Mouse (Mus musculus) kidney, embryonic 16.5 days (tissue): Measurements from ENCODE around the gene Dyx1c1. TPM values are rescaled to one million over a fixed set of nuclear protein-coding genes. Genes with fewer than 3 reads are reported as not detected.

Source experiments
- ATAC-seq: fragments of 200-750 bp; cut with Nextera tagmentation; 2 replicates; pipeline ENCODE4 v1.8.0; 2017; ENCODE audit warnings: moderate TSS enrichment; ENCODE audit not compliant: low FRiP score, low TSS enrichment
- H3K27ac ChIP-seq: fragments of 300-500 bp; sonication (generic); 2 replicates; pipeline ENCODE4 v1.5.1; 2014; ENCODE audit warnings: low read length
- H3K27me3 ChIP-seq: fragments of 300-500 bp; sonication (generic); 2 replicates; pipeline ENCODE4 v1.6.1; 2014; ENCODE audit warnings: low read length, control low read depth, mixed read lengths; ENCODE audit not compliant: insufficient read depth
- H3K36me3 ChIP-seq: fragments of 300-500 bp; sonication (generic); 2 replicates; pipeline ENCODE4 v1.6.1; 2014; ENCODE audit warnings: low read length, control low read depth, mixed read lengths; ENCODE audit not compliant: insufficient read depth
- H3K4me1 ChIP-seq: fragments of 300-500 bp; sonication (generic); 2 replicates; pipeline ENCODE4 v1.6.1; 2014; ENCODE audit warnings: low read length, control low read depth, mixed read lengths; ENCODE audit not compliant: insufficient read depth
- H3K4me2 ChIP-seq: fragments of 300-500 bp; sonication (generic); replicated peaks from 2 replicates; pipeline ENCODE4 v1.6.1; 2014; ENCODE audit warnings: low read depth, low read length
- H3K4me3 ChIP-seq: fragments of 300-500 bp; sonication (generic); 2 replicates; pipeline ENCODE4 v1.5.1; 2014; ENCODE audit warnings: mild to moderate bottlenecking, low read length
- H3K9ac ChIP-seq: fragments of 300-500 bp; sonication (generic); replicated peaks from 2 replicates; pipeline ENCODE4 v1.6.1; 2014; ENCODE audit warnings: low read length
- H3K9me3 ChIP-seq: fragments of 300-500 bp; sonication (generic); 2 replicates; pipeline ENCODE4 v1.6.1; 2016; ENCODE audit warnings: low read length, control low read depth
- WGBS: fragments of 180-500 bp; shearing (Covaris S2); extraction: QIAGEN DNeasy Blood & Tissue Kit; methylation state at CpG from one replicate; pipeline ENCODE4 v1.1.7; 2014; 5-methylcytosine and 5-hydroxymethylcytosine counted together
- polyA plus RNA-seq: library from polyadenylated mRNA; unstranded; fragments of >200 nt; fragmentation: Nextera tagmentation; extraction: Ambion mirVana; gene quantifications from 2 replicates; pipeline ENCODE4 v1.2.1, GENCODE M21; 2015

Gene Dyx1c1
- polyA plus RNA-seq, 1 experiment from 2014 or later: 1.9 TPM

- H3K4me3 ChIP-seq: no peak overlapping the region
- ATAC-seq: no peak
- H3K4me2 ChIP-seq: no peak overlapping the region
- no peak overlapping the region for H3K9ac ChIP-seq
- H3K4me1 ChIP-seq: no peaks in the 10 kb centered on the region
- H3K27ac ChIP-seq: no peak overlapping the region
- no peaks in the 10 kb centered on the region for H3K27me3 ChIP-seq
- H3K36me3 ChIP-seq: 0 out of 2 replicates have a peak, but pooled peaks cover 3% of the 10 kb centered on the region
- 0 out of 2 replicates have a peak, but pooled peaks cover 3% of the 10 kb centered on the region for H3K9me3 ChIP-seq
- WGBS: 74% methylated on average over 7 of the region's 7 CpGs
Measured at GRCm38 (mm10) chr9:72969874-72970273, 11.3 kb downstream of the Dyx1c1 start.

DNA sequence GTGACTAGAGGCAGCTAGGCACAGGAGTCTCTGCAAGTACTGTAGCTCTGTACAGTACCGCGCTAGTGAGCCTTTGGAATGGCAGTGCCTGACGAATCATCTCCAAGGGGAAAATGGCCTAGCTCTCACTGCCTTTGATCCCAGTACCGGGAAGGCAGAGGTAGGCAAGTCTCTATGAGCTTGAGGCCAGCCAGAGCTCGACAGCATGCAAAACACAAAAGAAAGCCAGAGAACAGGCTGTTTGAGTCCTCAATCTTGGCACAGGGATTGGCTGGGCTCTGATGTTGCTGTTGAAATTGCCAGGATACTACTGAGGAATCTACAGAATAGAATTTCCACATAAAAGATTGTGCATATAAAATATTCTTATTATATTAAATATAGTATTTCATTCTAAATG is 13.8 kb downstream of the Dyx1c1 start:
- WGBS: 83% methylated on average over 5 of the region's 5 CpGs
- no peak for ATAC-seq
- no peak overlapping the region for H3K9ac ChIP-seq
- H3K36me3 ChIP-seq: 0 out of 2 replicates have a peak, but pooled peaks cover 3% of the 10 kb centered on the region
- H3K27ac ChIP-seq: no peak overlapping the region
- H3K4me2 ChIP-seq: no peak overlapping the region
- H3K27me3 ChIP-seq: no peaks in the 10 kb centered on the region
- no peak overlapping the region for H3K4me3 ChIP-seq
- H3K9me3 ChIP-seq: 0 out of 2 replicates have a peak, but pooled peaks cover 3% of the 10 kb centered on the region
- no peaks in the 10 kb centered on the region for H3K4me1 ChIP-seq

GRCm38 (mm10) chr9:72972984-72973383 is 14.4 kb downstream of the Dyx1c1 start:
- Histone ChIP-seq H3K27me3 (no peaks in the 10 kb centered on the region), H3K4me2 (no peak overlapping the region), H3K27ac (no peak overlapping the region), H3K4me3 (no peak overlapping the region), H3K9me3 (0 out of 2 replicates have a peak, but pooled peaks cover 3% of the 10 kb centered on the region), H3K36me3 (0 out of 2 replicates have a peak, but pooled peaks cover 3% of the 10 kb centered on the region), H3K4me1 (no peaks in the 10 kb centered on the region), H3K9ac (no peak overlapping the region)
- no peak for ATAC-seq

GRCm38 (mm10) chr9:72974734-72975133 is 16.1 kb downstream of the Dyx1c1 start:
- 92% methylated on average over 5 of the region's 5 CpGs for WGBS
- 0 out of 2 replicates have a peak, but pooled peaks cover 3% of the 10 kb centered on the region for H3K36me3 ChIP-seq
- H3K9me3 ChIP-seq: 0 out of 2 replicates have a peak, but pooled peaks cover 3% of the 10 kb centered on the region
- H3K4me3 ChIP-seq: no peak overlapping the region
- H3K4me2 ChIP-seq: no peak overlapping the region
- H3K9ac ChIP-seq: no peak overlapping the region
- no peak overlapping the region for H3K27ac ChIP-seq
- no peaks in the 10 kb centered on the region for H3K27me3 ChIP-seq
- H3K4me1 ChIP-seq: no peaks in the 10 kb centered on the region
- no peak for ATAC-seq

DNA sequence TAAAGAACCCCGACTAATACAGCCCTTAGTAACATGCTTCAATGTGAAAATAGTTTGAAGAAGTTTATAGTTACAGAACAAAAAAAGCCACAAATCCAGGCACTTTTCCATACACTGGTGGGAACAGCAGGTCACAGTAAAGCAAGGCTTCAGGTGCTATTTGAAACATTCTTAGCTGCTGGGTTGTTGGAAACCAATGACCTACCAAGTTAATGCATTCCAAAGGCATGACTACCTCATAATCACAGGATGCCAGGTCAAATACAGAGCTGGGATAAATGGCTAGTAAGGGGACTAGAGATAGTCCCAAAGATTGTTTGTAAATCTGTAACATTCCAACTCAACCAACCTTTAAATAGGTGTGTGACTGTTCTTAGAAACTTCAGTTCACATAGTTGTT is 16.7 kb downstream of the Dyx1c1 start:
- 0 out of 2 replicates have a peak, but pooled peaks cover 3% of the 10 kb centered on the region for H3K9me3 ChIP-seq
- no peaks in the 10 kb centered on the region for H3K27me3 ChIP-seq
- H3K9ac ChIP-seq: no peak overlapping the region
- no peak overlapping the region for H3K27ac ChIP-seq
- ATAC-seq: no peak
- H3K36me3 ChIP-seq: 0 out of 2 replicates have a peak, but pooled peaks cover 3% of the 10 kb centered on the region
- WGBS: 91% methylated on average over 1 of the region's 1 CpGs
- H3K4me1 ChIP-seq: no peaks in the 10 kb centered on the region
- no peak overlapping the region for H3K4me3 ChIP-seq
- no peak overlapping the region for H3K4me2 ChIP-seq

- no peak overlapping the region for H3K27ac ChIP-seq
- H3K4me3 ChIP-seq: no peak overlapping the region
- H3K9ac ChIP-seq: no peak overlapping the region
- no peaks in the 10 kb centered on the region for H3K27me3 ChIP-seq
- no peak overlapping the region for H3K4me2 ChIP-seq
- 69% methylated on average over 2 of the region's 2 CpGs for WGBS
- no peaks in the 10 kb centered on the region for H3K36me3 ChIP-seq
- H3K4me1 ChIP-seq: peaks cover 14% of the 10 kb centered on the region
- ATAC-seq: no peak
- H3K9me3 ChIP-seq: no peaks in the 10 kb centered on the region
Measured at GRCm38 (mm10) chr9:72983066-72983465, 24.5 kb downstream of the Dyx1c1 start.

DNA sequence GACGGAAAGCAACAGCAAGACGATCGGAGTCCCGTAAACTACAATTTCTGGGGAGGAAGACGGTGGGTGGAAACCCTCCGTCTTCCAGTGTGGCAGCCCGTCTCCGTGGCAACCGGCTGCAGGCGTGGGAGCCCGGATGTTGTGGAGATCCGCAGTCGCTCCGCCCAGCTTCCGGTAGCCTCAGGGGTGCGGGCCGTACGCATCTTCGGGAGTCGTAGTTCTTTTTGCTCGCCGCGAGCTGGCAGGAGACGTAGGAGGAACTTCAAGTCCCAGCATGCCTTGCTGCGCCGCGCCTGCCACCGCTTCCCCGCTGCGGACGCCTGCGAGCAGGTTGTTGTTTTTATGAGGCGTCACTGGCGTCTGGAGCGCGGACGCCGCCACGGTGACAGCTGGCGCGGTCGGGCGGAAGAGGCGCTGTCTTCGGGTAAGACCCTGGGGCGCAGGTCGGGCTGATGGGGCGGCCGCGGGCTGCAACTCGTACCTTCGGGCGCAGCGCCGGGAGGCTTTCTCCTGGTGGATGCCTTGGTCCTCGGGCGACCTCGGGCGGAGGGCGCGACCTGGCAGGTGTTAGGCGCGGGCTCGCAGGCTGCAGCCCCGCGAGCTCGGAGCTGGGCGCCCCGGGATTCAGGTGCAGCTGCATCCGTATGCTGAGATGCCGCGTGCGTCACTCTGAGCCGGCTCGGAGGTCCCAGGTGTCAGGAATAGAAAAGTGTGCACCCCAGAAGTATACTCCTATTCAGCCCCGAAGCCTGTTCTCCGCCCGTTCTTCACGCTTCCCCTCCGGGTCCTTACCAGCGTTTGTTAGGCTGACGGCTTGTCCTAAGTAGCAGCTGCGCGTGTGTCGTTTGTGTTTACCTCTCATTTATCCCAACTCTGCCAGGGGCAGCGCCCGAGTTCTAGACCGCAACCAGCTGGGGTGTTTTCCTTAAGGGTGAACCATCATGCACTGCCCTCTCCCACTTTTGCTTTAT is 26.9 kb downstream of the Dyx1c1 start, which contains the start of the genes Ccpg1os and Ccpg1:
Ccpg1os (minus strand) TSS at position 133 of the 971 bp plus-strand sequence.
Ccpg1 (plus strand) TSS at position 180 of the 971 bp plus-strand sequence.
- no peaks in the 10 kb centered on the region for H3K27me3 ChIP-seq
- H3K36me3 ChIP-seq: no peaks in the 10 kb centered on the region
- peak within 1 kb of the TSS; percentile 95 for H3K4me3 ChIP-seq
- H3K4me2 ChIP-seq: peak within 1 kb of the TSS; percentile 91
- peak within 1 kb of the TSS; percentile 83 for H3K9ac ChIP-seq
- H3K9me3 ChIP-seq: no peaks in the 10 kb centered on the region
- H3K4me1 ChIP-seq: peaks cover 14% of the 10 kb centered on the region
- under 1% methylated on average over 88 of the region's 88 CpGs for WGBS
- H3K27ac ChIP-seq: peak within 1 kb of the TSS; percentile 61; the same call in 1 of the 2 replicates
- ATAC-seq: peak; percentile 100

- ATAC-seq: no peak
- H3K27me3 ChIP-seq: no peaks in the 10 kb centered on the region
- H3K4me1 ChIP-seq: peaks cover 14% of the 10 kb centered on the region
- H3K9ac ChIP-seq: no peak overlapping the region
- H3K36me3 ChIP-seq: no peaks in the 10 kb centered on the region
- no peaks in the 10 kb centered on the region for H3K9me3 ChIP-seq
- 75% methylated on average over 3 of the region's 3 CpGs for WGBS
- H3K27ac ChIP-seq: no peak overlapping the region
- H3K4me2 ChIP-seq: no peak overlapping the region
- H3K4me3 ChIP-seq: no peak overlapping the region
Measured at GRCm38 (mm10) chr9:72987703-72988102, 29.1 kb downstream of the Dyx1c1 start.

- no peak overlapping the region for H3K9ac ChIP-seq
- no peaks in the 10 kb centered on the region for H3K9me3 ChIP-seq
- peaks cover 14% of the 10 kb centered on the region for H3K4me1 ChIP-seq
- H3K4me3 ChIP-seq: no peak overlapping the region
- H3K36me3 ChIP-seq: no peaks in the 10 kb centered on the region
- no peak overlapping the region for H3K27ac ChIP-seq
- no peaks in the 10 kb centered on the region for H3K27me3 ChIP-seq
- no peak overlapping the region for H3K4me2 ChIP-seq
- no peak for ATAC-seq
- 71% methylated on average over 5 of the region's 5 CpGs for WGBS
Measured at GRCm38 (mm10) chr9:72988706-72989105, 30.1 kb downstream of the Dyx1c1 start.

GRCm38 (mm10) chr9:72991420-72991819 is 32.8 kb downstream of the Dyx1c1 start:
- ATAC-seq: no peak
- WGBS: 91% methylated on average over 2 of the region's 2 CpGs

More at GRCm38 (mm10) chr9:72991420-72991819, 32.8 kb downstream of the Dyx1c1 start:
- Histone ChIP-seq H3K9me3 (no peaks in the 10 kb centered on the region), H3K4me2 (no peak overlapping the region), H3K36me3 (no peaks in the 10 kb centered on the region), H3K4me1 (peaks cover 2% of the 10 kb centered on the region; the same call in 1 of the 2 replicates), H3K4me3 (no peak overlapping the region), H3K27ac (no peak overlapping the region), H3K9ac (no peak overlapping the region), H3K27me3 (no peaks in the 10 kb centered on the region)
